8 mouse cellular contexts compared by ENCODE assay signal in the genomic region with DNA sequence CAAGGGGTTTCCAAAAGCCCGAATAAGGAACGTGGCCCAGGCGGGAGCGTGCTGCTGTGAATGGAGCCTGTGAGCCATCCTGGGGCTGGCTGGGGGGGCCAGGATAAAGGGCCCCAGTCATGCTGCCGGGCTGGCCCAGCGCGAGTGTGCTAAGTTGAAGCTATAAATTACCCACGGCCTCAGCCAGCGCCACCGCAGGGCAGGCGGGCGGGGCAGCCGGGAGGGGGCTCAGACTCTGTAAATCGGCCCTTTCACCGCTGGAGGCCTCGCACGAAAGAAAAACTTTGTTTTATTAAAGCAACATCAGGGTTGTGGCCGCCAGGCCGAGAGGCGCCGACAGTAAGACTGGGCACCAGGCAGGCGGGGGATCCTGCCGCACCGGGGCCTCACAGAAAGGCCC. TPM values are rescaled to one million over a fixed set of nuclear protein-coding genes. Genes with fewer than 3 reads are reported as not detected.
A peak's percentile ranks its signal among the peaks of the same experiment; 100 is the strongest.
DNase-seq lines count a peak whose midpoint lies in the region; ATAC-seq and TF ChIP-seq lines count a peak whose summit lies in the region.
"Had no signal": no experiment of that assay in that cellular context is flagged by ENCODE, and none has a peak within 500 bp of the region (broad histone marks: within the 10 kb centered on the region; RNA-seq: fewer than 3 reads in every experiment).

No protein-coding gene starts in this region.

- H3K27ac ChIP-seq in ES-Bruce4 (ENCODE audit: insufficient read depth, low read length), result no peak overlapping the region
- no peak overlapping the region for H3K27ac ChIP-seq in heart, postnatal 0 days (ENCODE audit: low read depth)
- H3K27ac ChIP-seq: macrophage had no signal

- H3K36me3 ChIP-seq in ES-Bruce4 (ENCODE audit: control insufficient read depth, insufficient read depth, low read length, poor library complexity, severe bottlenecking), result no peaks in the 10 kb centered on the region
- no peaks in the 10 kb centered on the region for H3K36me3 ChIP-seq in heart, postnatal 0 days (replicated peaks; ENCODE audit: control insufficient read depth, insufficient read depth, low read length)

- no peak for TF ChIP-seq EP300 in ES-Bruce4 (IDR thresholded peaks at IDR 0.05; ENCODE audit: insufficient read depth, low read depth, low read length)
- no peak for TF ChIP-seq EP300 in heart, postnatal 0 days (IDR thresholded peaks at IDR 0.05; ENCODE audit: low read depth)

- 0 out of 2 replicates have a peak, but pooled peaks cover 4% of the 10 kb centered on the region for H3K9me3 ChIP-seq in ES-Bruce4 (replicated peaks; ENCODE audit: control insufficient read depth, insufficient read depth, low read length, poor library complexity, severe bottlenecking)
- no peaks in the 10 kb centered on the region for H3K9me3 ChIP-seq in heart, postnatal 0 days (replicated peaks; ENCODE audit: control insufficient read depth, low read length)

- no peaks in the 10 kb centered on the region for H3K27me3 ChIP-seq in ES-Bruce4 (ENCODE audit: control insufficient read depth, insufficient read depth, low read length, poor library complexity, severe bottlenecking)
- H3K27me3 ChIP-seq in heart, postnatal 0 days (ENCODE audit: control insufficient read depth, insufficient read depth, low read length), result peaks cover 16% of the 10 kb centered on the region; the same call in 1 of the 2 replicates

- DNase-seq in MN1 (ENCODE audit: low spot score), result peak; percentile 66
- peak; percentile 55 for DNase-seq in heart, postnatal 0 days (ENCODE audit: low spot score)
- peak; percentile 78 for DNase-seq in lung, postnatal 10 days
- DNase-seq in urinary bladder, postnatal 4 days (ENCODE audit: low spot score in 2 of 2), result peak; percentile 65 to 74
- DNase-seq in layer of hippocampus, adult 18-20 months (ENCODE audit: low spot score in 2 of 2), result no peak

- peak overlapping the region; percentile 76 for H3K9ac ChIP-seq in ES-Bruce4 (ENCODE audit: low read depth, poor library complexity, severe bottlenecking)
- H3K9ac ChIP-seq in heart, postnatal 0 days (replicated peaks; ENCODE audit: low read depth, low read length), result no peak overlapping the region

- H3K4me3 ChIP-seq in ES-Bruce4 (ENCODE audit: low read depth, low read length), result peak overlapping the region; percentile 21
- H3K4me3 ChIP-seq in heart, postnatal 0 days (ENCODE audit: low read depth, low read length), result no peak overlapping the region

- peak; percentile 27 for ATAC-seq in heart, postnatal 0 days (ENCODE audit: insufficient read depth, low read depth)
- ATAC-seq in erythroblast, adult 5-6 weeks (replicated peaks; ENCODE audit: low FRiP score, poor library complexity, severe bottlenecking), result no peak

- peak overlapping the region; percentile 29 for H3K4me2 ChIP-seq in heart, postnatal 0 days (ENCODE audit: low read depth, low read length)

- TF ChIP-seq CTCF in ES-Bruce4 (IDR thresholded peaks at IDR 0.05; ENCODE audit: low read depth, low read length), result no peak
- TF ChIP-seq CTCF in heart, postnatal 0 days (IDR thresholded peaks at IDR 0.05; ENCODE audit: low read depth), result no peak

- peaks cover 2% of the 10 kb centered on the region for H3K4me1 ChIP-seq in ES-Bruce4 (ENCODE audit: control insufficient read depth, insufficient read depth, low read length)
- H3K4me1 ChIP-seq in heart, postnatal 0 days (ENCODE audit: control insufficient read depth, insufficient read depth), result peaks cover 19% of the 10 kb centered on the region

- no peak for TF ChIP-seq POLR2A in ES-Bruce4 (IDR thresholded peaks at IDR 0.05; ENCODE audit: insufficient read depth, low read length)

- WGBS in heart, postnatal 0 days, result 18% methylated on average over 24 of the region's 24 CpGs

RNA-seq across cellular contexts. Expression of a gene that starts 29.1 kb away (rescaled TPM):
- polyA plus RNA-seq in ES-Bruce4 (2011; ENCODE audit: insufficient read depth, insufficient read length, low read depth, missing spikeins), result 2.9 and 4.0 TPM in 2 replicates
- total RNA-seq in heart, postnatal 0 days (2014; rRNA removed; ENCODE audit: low replicate concordance), result 12.5 and 19.8 TPM in 2 replicates
- 1.4 and 2.0 TPM in 2 replicates for polyA plus RNA-seq in heart, postnatal 0 days (2015; fragmentation: Nextera tagmentation; extraction: Ambion mirVana)
- total RNA-seq in layer of hippocampus, adult 18-20 months (2021), result 100 to 1,000 TPM; 120 to 122 TPM
- not detected in 2 replicates for total RNA-seq in erythroblast, adult 5-6 weeks (2015; ENCODE audit: low replicate concordance)
- not detected in 2 replicates for total RNA-seq in erythroblast, adult 5-6 weeks (2017; ENCODE audit: low replicate concordance)
- polyA plus RNA-seq: macrophage had no signal

RNA-seq across cellular contexts. Expression of a gene that starts 34.2 kb away (rescaled TPM):
- polyA plus RNA-seq in ES-Bruce4 (2011; ENCODE audit: insufficient read depth, insufficient read length, low read depth, missing spikeins), result 7.3 and 9.5 TPM in 2 replicates
- 21.7 and 57.9 TPM in 2 replicates for total RNA-seq in heart, postnatal 0 days (2014; rRNA removed; ENCODE audit: low replicate concordance)
- 23.8 and 27.0 TPM in 2 replicates for polyA plus RNA-seq in heart, postnatal 0 days (2015; fragmentation: Nextera tagmentation; extraction: Ambion mirVana)
- total RNA-seq in layer of hippocampus, adult 18-20 months (2021), result 10 to 100 TPM; 22.6 to 23.4 TPM
- 10.0 and 12.3 TPM in 2 replicates for total RNA-seq in erythroblast, adult 5-6 weeks (2015; ENCODE audit: low replicate concordance)
- total RNA-seq in erythroblast, adult 5-6 weeks (2017; ENCODE audit: low replicate concordance), result 10.1 and 14.2 TPM in 2 replicates

RNA-seq across cellular contexts. Expression of a gene that starts 34.5 kb away (rescaled TPM):
- polyA plus RNA-seq in ES-Bruce4 (2011; ENCODE audit: insufficient read depth, insufficient read length, low read depth, missing spikeins), result 162 and 185 TPM in 2 replicates
- 42.1 and 51.1 TPM in 2 replicates for total RNA-seq in heart, postnatal 0 days (2014; rRNA removed; ENCODE audit: low replicate concordance)
- polyA plus RNA-seq in heart, postnatal 0 days (2015; fragmentation: Nextera tagmentation; extraction: Ambion mirVana), result 35.2 and 39.4 TPM in 2 replicates
- 1 to 10 TPM; 3.2 to 3.3 TPM for total RNA-seq in layer of hippocampus, adult 18-20 months (2021)
- total RNA-seq in erythroblast, adult 5-6 weeks (2015; ENCODE audit: low replicate concordance), result 58.2 and 84.0 TPM in 2 replicates
- 72.4 and 139 TPM in 2 replicates for total RNA-seq in erythroblast, adult 5-6 weeks (2017; ENCODE audit: low replicate concordance)

RNA-seq across cellular contexts. Expression of a gene that starts 40.0 kb away (rescaled TPM):
- 109 and 121 TPM in 2 replicates for polyA plus RNA-seq in ES-Bruce4 (2011; ENCODE audit: insufficient read depth, insufficient read length, low read depth, missing spikeins)
- 27.4 and 90.6 TPM in 2 replicates for total RNA-seq in heart, postnatal 0 days (2014; rRNA removed; ENCODE audit: low replicate concordance)
- 65.4 and 65.8 TPM in 2 replicates for polyA plus RNA-seq in heart, postnatal 0 days (2015; fragmentation: Nextera tagmentation; extraction: Ambion mirVana)
- 10 to 100 TPM; 19.5 to 21.0 TPM for total RNA-seq in layer of hippocampus, adult 18-20 months (2021)
- 123 and 133 TPM in 2 replicates for total RNA-seq in erythroblast, adult 5-6 weeks (2015; ENCODE audit: low replicate concordance)
- total RNA-seq in erythroblast, adult 5-6 weeks (2017; ENCODE audit: low replicate concordance), result 192 and 271 TPM in 2 replicates

Comparison
In these comparisons a context has a peak if more than half of its experiments do, and no peak if none do; other contexts are left out.
1. DNase-seq: peak in MN1 (single experiment), heart, postnatal 0 days (single experiment), lung, postnatal 10 days (single experiment) and urinary bladder, postnatal 4 days (2 of 2); none in layer of hippocampus, adult 18-20 months (0 of 2).
2. RNA of a gene that starts 29.1 kb away (total RNA-seq): 120 to 122 TPM in layer of hippocampus, adult 18-20 months and 12.5 to 19.8 TPM in heart, postnatal 0 days; not detected in erythroblast, adult 5-6 weeks; every median in the first group is over 10 times any median in the second.
3. RNA of a gene that starts 34.5 kb away (total RNA-seq): 58.2 to 139 TPM in erythroblast, adult 5-6 weeks and 42.1 to 51.1 TPM in heart, postnatal 0 days; 3.2 to 3.3 TPM in layer of hippocampus, adult 18-20 months; every median in the first group is over 10 times any median in the second.